Mouse (Mus musculus) liver, embryonic 13.5 days (tissue): ENCODE results near the gene Gm38392. TPM values are rescaled to one million over a fixed set of nuclear protein-coding genes. Genes with fewer than 3 reads are reported as not detected.

Experiments used
- ATAC-seq: fragments of 200-750 bp; cut with Nextera tagmentation; 2 replicates; pipeline ENCODE4 v1.8.0; 2017; ENCODE audit warnings: low read depth, mild to moderate bottlenecking, moderate number of reproducible peaks, moderate library complexity
- DNase-seq: peaks from one replicate; pipeline ENCODE4 v3.0.0; 2022
- H3K27ac ChIP-seq: fragments of 300-500 bp; sonication (generic); 2 replicates; pipeline ENCODE4 v1.5.1; 2015; ENCODE audit warnings: moderate library complexity, mild to moderate bottlenecking, inconsistent platforms
- H3K27me3 ChIP-seq: fragments of 300-500 bp; sonication (generic); 2 replicates; pipeline ENCODE4 v1.6.1; 2015; ENCODE audit warnings: mild to moderate bottlenecking, inconsistent platforms
- H3K36me3 ChIP-seq: fragments of 300-500 bp; sonication (generic); 2 replicates; pipeline ENCODE4 v1.6.1; 2015; ENCODE audit warnings: mild to moderate bottlenecking, inconsistent platforms
- H3K4me1 ChIP-seq: fragments of 300-500 bp; sonication (generic); replicated peaks from 2 replicates; pipeline ENCODE4 v1.6.1; 2015; ENCODE audit warnings: inconsistent platforms
- H3K4me2 ChIP-seq: fragments of 300-500 bp; sonication (generic); 2 replicates; pipeline ENCODE4 v1.6.1; 2015; ENCODE audit warnings: inconsistent platforms, mild to moderate bottlenecking, moderate library complexity
- H3K4me3 ChIP-seq: fragments of 300-500 bp; sonication (generic); replicated peaks from 2 replicates; pipeline ENCODE4 v1.5.1; 2015; ENCODE audit warnings: mild to moderate bottlenecking, inconsistent platforms
- H3K9ac ChIP-seq: fragments of 300-500 bp; sonication (generic); 2 replicates; pipeline ENCODE4 v1.6.1; 2015; ENCODE audit warnings: mild to moderate bottlenecking, inconsistent platforms
- H3K9me3 ChIP-seq: fragments of 300-500 bp; sonication (generic); replicated peaks from 2 replicates; pipeline ENCODE4 v1.6.1; 2016; ENCODE audit warnings: inconsistent platforms
- WGBS: fragments of 180-500 bp; shearing (Covaris S2); methylation state at CpG from one replicate; pipeline ENCODE4 v1.1.7; 2015; ENCODE audit not compliant: insufficient replicate concordance; 5-methylcytosine and 5-hydroxymethylcytosine counted together
- polyA plus RNA-seq: library from polyadenylated mRNA; unstranded; fragments of >200 nt; fragmentation: Nextera tagmentation; extraction: Ambion mirVana; gene quantifications from 2 replicates; pipeline ENCODE4 v1.2.1, GENCODE M21; 2015

Gm38392 gene
- polyA plus RNA-seq, 1 experiment from 2014 or later: not detected

GRCm38 (mm10) chr3:88222446-88222845, 64.6 kb downstream of the Gm38392 start:
- no peak for DNase-seq
- H3K4me1 ChIP-seq: no peaks in the 10 kb centered on the region
- H3K9me3 ChIP-seq: no peaks in the 10 kb centered on the region
- H3K4me2 ChIP-seq: no peak overlapping the region
- peaks cover 81% of the 10 kb centered on the region for H3K27me3 ChIP-seq
- ATAC-seq: no peak
- no peaks in the 10 kb centered on the region for H3K36me3 ChIP-seq
- 67% methylated on average over 6 of the region's 6 CpGs for WGBS
- H3K27ac ChIP-seq: no peak overlapping the region
- H3K4me3 ChIP-seq: no peak overlapping the region
- no peak overlapping the region for H3K9ac ChIP-seq

GRCm38 (mm10) chr3:88221519-88222390, 65.3 kb downstream of the Gm38392 start:
- no peak overlapping the region for H3K27ac ChIP-seq
- no peak overlapping the region for H3K4me3 ChIP-seq
- no peak overlapping the region for H3K4me2 ChIP-seq
- H3K27me3 ChIP-seq: peaks cover 88% of the 10 kb centered on the region
- no peak for ATAC-seq
- H3K36me3 ChIP-seq: no peaks in the 10 kb centered on the region
- H3K9me3 ChIP-seq: no peaks in the 10 kb centered on the region
- 52% methylated on average over 12 of the region's 12 CpGs for WGBS
- H3K4me1 ChIP-seq: no peaks in the 10 kb centered on the region
- no peak for DNase-seq
- no peak overlapping the region for H3K9ac ChIP-seq

GRCm38 (mm10) chr3:88220842-88221241, 66.2 kb downstream of the Gm38392 start:
- ATAC-seq: no peak
- Histone ChIP-seq H3K9ac (no peak overlapping the region), H3K27ac (no peak overlapping the region), H3K27me3 (peaks cover 93% of the 10 kb centered on the region), H3K9me3 (no peaks in the 10 kb centered on the region), H3K4me1 (peaks cover 3% of the 10 kb centered on the region), H3K4me3 (no peak overlapping the region), H3K4me2 (no peak overlapping the region), H3K36me3 (no peaks in the 10 kb centered on the region)
- 2% methylated on average over 6 of the region's 6 CpGs for WGBS
- DNase-seq: peak; percentile 36

- WGBS: 20% methylated on average over 9 of the region's 9 CpGs
These were observed 67.1 kb downstream of the Gm38392 start for GRCm38 (mm10) chr3:88219940-88220339.

GRCm38 (mm10) chr3:88217679-88218078, 69.3 kb downstream of the Gm38392 start:
- H3K36me3 ChIP-seq: no peaks in the 10 kb centered on the region
- no peak overlapping the region for H3K4me3 ChIP-seq
- ATAC-seq (no peak), DNase-seq (no peak)
- no peak overlapping the region for H3K27ac ChIP-seq
- no peaks in the 10 kb centered on the region for H3K9me3 ChIP-seq
- H3K4me1 ChIP-seq: peaks cover 29% of the 10 kb centered on the region
- H3K9ac ChIP-seq: no peak overlapping the region
- H3K4me2 ChIP-seq: no peak overlapping the region
- 19% methylated on average over 1 of the region's 2 CpGs for WGBS
- peaks cover 98% of the 10 kb centered on the region for H3K27me3 ChIP-seq

More at GRCm38 (mm10) chr3:88219940-88220339, 67.1 kb downstream of the Gm38392 start:
- Histone ChIP-seq H3K27ac (no peak overlapping the region), H3K9ac (no peak overlapping the region), H3K27me3 (peaks cover 94% of the 10 kb centered on the region), H3K9me3 (no peaks in the 10 kb centered on the region), H3K4me3 (no peak overlapping the region), H3K36me3 (no peaks in the 10 kb centered on the region), H3K4me1 (peaks cover 12% of the 10 kb centered on the region), H3K4me2 (no peak overlapping the region)
- ATAC-seq (no peak), DNase-seq (no peak)

- no peak for ATAC-seq
- DNase-seq: no peak
- 12% methylated on average over 7 of the region's 7 CpGs for WGBS
These were observed 70.3 kb downstream of the Gm38392 start for GRCm38 (mm10) chr3:88216534-88217326.

GRCm38 (mm10) chr3:88216116-88216515, 70.9 kb downstream of the Gm38392 start:
- Histone ChIP-seq H3K4me1 (peaks cover 36% of the 10 kb centered on the region), H3K27me3 (peaks cover 98% of the 10 kb centered on the region), H3K27ac (no peak overlapping the region), H3K4me3 (peak overlapping the region; percentile 39; the same call in 1 of the 2 replicates), H3K36me3 (no peaks in the 10 kb centered on the region), H3K9me3 (no peaks in the 10 kb centered on the region), H3K4me2 (no peak overlapping the region), H3K9ac (no peak overlapping the region)
- ATAC-seq: no peak
- no peak for DNase-seq
- WGBS: 7% methylated on average over 6 of the region's 6 CpGs

More at GRCm38 (mm10) chr3:88216534-88217326, 70.3 kb downstream of the Gm38392 start:
- peaks cover 36% of the 10 kb centered on the region for H3K4me1 ChIP-seq
- H3K4me2 ChIP-seq: no peak overlapping the region
- H3K4me3 ChIP-seq: no peak overlapping the region
- H3K9ac ChIP-seq: no peak overlapping the region
- H3K9me3 ChIP-seq: no peaks in the 10 kb centered on the region
- no peak overlapping the region for H3K27ac ChIP-seq
- peaks cover 98% of the 10 kb centered on the region for H3K27me3 ChIP-seq
- H3K36me3 ChIP-seq: no peaks in the 10 kb centered on the region

GRCm38 (mm10) chr3:88215553-88216004, 71.4 kb downstream of the Gm38392 start:
- 2% methylated on average over 23 of the region's 23 CpGs for WGBS
- DNase-seq (no peak), ATAC-seq (no peak)
- Histone ChIP-seq H3K9me3 (no peaks in the 10 kb centered on the region), H3K27ac (no peak overlapping the region), H3K4me1 (peaks cover 36% of the 10 kb centered on the region), H3K4me3 (peak overlapping the region; percentile 39), H3K27me3 (peaks cover 98% of the 10 kb centered on the region), H3K9ac (no peak overlapping the region), H3K4me2 (peak overlapping the region; percentile 53), H3K36me3 (no peaks in the 10 kb centered on the region)

- H3K27me3 ChIP-seq: peaks cover 98% of the 10 kb centered on the region
- peak overlapping the region; percentile 53 for H3K4me2 ChIP-seq
- no peaks in the 10 kb centered on the region for H3K36me3 ChIP-seq
- H3K4me3 ChIP-seq: peak overlapping the region; percentile 39
- WGBS: 3% methylated on average over 48 of the region's 48 CpGs
- no peak overlapping the region for H3K27ac ChIP-seq
- H3K9ac ChIP-seq: no peak overlapping the region
- peaks cover 36% of the 10 kb centered on the region for H3K4me1 ChIP-seq
- ATAC-seq: no peak
- no peaks in the 10 kb centered on the region for H3K9me3 ChIP-seq
- DNase-seq: no peak
These were observed 71.9 kb downstream of the Gm38392 start for GRCm38 (mm10) chr3:88214971-88215552.

- peak overlapping the region; percentile 53; the same call in 1 of the 2 replicates for H3K4me2 ChIP-seq
- peaks cover 36% of the 10 kb centered on the region for H3K4me1 ChIP-seq
- H3K9ac ChIP-seq: no peak overlapping the region
- H3K4me3 ChIP-seq: peak overlapping the region; percentile 39
- DNase-seq (no peak), ATAC-seq (peak; percentile 18; the same call in 1 of the 2 replicates)
- peaks cover 98% of the 10 kb centered on the region for H3K27me3 ChIP-seq
- 3% methylated on average over 42 of the region's 42 CpGs for WGBS
- no peaks in the 10 kb centered on the region for H3K9me3 ChIP-seq
- H3K36me3 ChIP-seq: no peaks in the 10 kb centered on the region
- no peak overlapping the region for H3K27ac ChIP-seq
These were observed 72.6 kb downstream of the Gm38392 start for GRCm38 (mm10) chr3:88214197-88214938.
